Mouse (Mus musculus) heart, postnatal 0 days (tissue): Measurements from ENCODE around the gene Adgrv1.

Experiments used
- CTCF ChIP-seq: IDR thresholded peaks from 2 replicates; pipeline ENCODE4 v1.5.1; 2016; ENCODE audit warnings: antibody characterized with exemption, control low read depth, low read depth
- EP300 ChIP-seq: IDR thresholded peaks from 2 replicates; pipeline ENCODE4 v1.6.1; 2016; ENCODE audit warnings: antibody characterized with exemption, low read depth

- no peak for TF ChIP-seq EP300
- no peak for TF ChIP-seq CTCF
These were observed 587.6 kb downstream of the Adgrv1 start for GRCm38 (mm10) chr13:81045345-81045744.
